Mouse (Mus musculus) neural tube, embryonic 14.5 days (tissue): ENCODE measurements at regions not wholly inside any gene's neighbourhood (a gene's known extent, or its start where the extent isn't known, plus 50 kb on each side); places are given as distances from the start of the nearest gene placed in this dataset.
A peak's percentile ranks its signal among the peaks of the same experiment; 100 is the strongest.

ENCODE experiments used
- ATAC-seq: fragments of 200-750 bp; cut with Nextera tagmentation; 2 replicates; pipeline ENCODE4 v1.8.0; 2017; ENCODE audit warnings: low read depth, mild to moderate bottlenecking, moderate TSS enrichment, moderate library complexity
- H3K27ac ChIP-seq: fragments of 300-500 bp; sonication (generic); 2 replicates; pipeline ENCODE4 v1.5.1; 2014; ENCODE audit warnings: low read depth, mild to moderate bottlenecking, control low read depth, low read length, moderate library complexity, mixed read lengths
- H3K27me3 ChIP-seq: fragments of 300-500 bp; sonication (generic); 2 replicates; pipeline ENCODE4 v1.6.1; 2014; ENCODE audit warnings: low read length; ENCODE audit not compliant: control insufficient read depth, insufficient read depth
- H3K36me3 ChIP-seq: fragments of 300-500 bp; sonication (generic); 2 replicates; pipeline ENCODE4 v1.6.1; 2014; ENCODE audit warnings: low read length, mixed read lengths; ENCODE audit not compliant: control insufficient read depth, insufficient read depth
- H3K4me1 ChIP-seq: fragments of 300-500 bp; sonication (generic); 2 replicates; pipeline ENCODE4 v1.6.1; 2014; ENCODE audit warnings: low read length; ENCODE audit not compliant: control insufficient read depth, insufficient read depth
- H3K4me2 ChIP-seq: fragments of 300-500 bp; sonication (generic); 2 replicates; pipeline ENCODE4 v1.6.1; 2014; ENCODE audit warnings: mild to moderate bottlenecking, low read depth, low read length, control low read depth
- H3K4me3 ChIP-seq: fragments of 300-500 bp; sonication (generic); 2 replicates; pipeline ENCODE4 v1.5.1; 2014; ENCODE audit warnings: low read depth, low read length, control low read depth, mixed read lengths
- H3K9ac ChIP-seq: fragments of 300-500 bp; sonication (generic); replicated peaks from 2 replicates; pipeline ENCODE4 v1.6.1; 2014; ENCODE audit warnings: low read depth, mild to moderate bottlenecking, control low read depth, low read length, mixed read lengths
- H3K9me3 ChIP-seq: fragments of 300-500 bp; sonication (generic); 2 replicates; pipeline ENCODE4 v1.6.1; 2016; ENCODE audit warnings: low read length; ENCODE audit not compliant: control insufficient read depth
- WGBS: fragments of 180-500 bp; shearing (Covaris S2); extraction: QIAGEN DNeasy Blood & Tissue Kit; methylation state at CpG from one replicate; pipeline ENCODE4 v1.1.7; 2014; 5-methylcytosine and 5-hydroxymethylcytosine counted together

DNA sequence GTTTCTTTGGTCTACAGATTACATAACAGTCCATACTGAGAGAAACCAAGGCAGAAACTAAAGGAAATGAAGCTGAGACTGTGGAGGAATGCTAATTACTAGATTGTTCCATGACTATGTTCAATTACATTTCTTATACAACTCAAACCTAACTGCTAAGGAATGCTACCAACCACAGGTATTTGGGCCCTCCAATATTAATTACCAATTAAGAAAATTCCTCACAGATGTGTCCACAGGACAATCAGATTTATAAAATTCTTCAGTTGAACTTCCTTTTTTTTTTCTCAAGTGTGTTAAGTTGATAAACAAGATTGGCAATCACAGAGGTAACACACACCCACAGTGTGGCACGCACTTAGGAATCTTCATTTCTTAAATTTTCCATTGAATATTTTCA, 196.8 kb upstream of the A730009L09Rik start:
- no peak overlapping the region for H3K4me3 ChIP-seq
- H3K4me1 ChIP-seq, result no peaks in the 10 kb centered on the region
- H3K27ac ChIP-seq, result no peak overlapping the region
- no peak overlapping the region for H3K9ac ChIP-seq
- no peaks in the 10 kb centered on the region for H3K27me3 ChIP-seq
- 96% methylated on average over 1 of the region's 1 CpGs for WGBS
- no peak overlapping the region for H3K4me2 ChIP-seq
- no peak for ATAC-seq
- no peaks in the 10 kb centered on the region for H3K9me3 ChIP-seq
- no peaks in the 10 kb centered on the region for H3K36me3 ChIP-seq

DNA sequence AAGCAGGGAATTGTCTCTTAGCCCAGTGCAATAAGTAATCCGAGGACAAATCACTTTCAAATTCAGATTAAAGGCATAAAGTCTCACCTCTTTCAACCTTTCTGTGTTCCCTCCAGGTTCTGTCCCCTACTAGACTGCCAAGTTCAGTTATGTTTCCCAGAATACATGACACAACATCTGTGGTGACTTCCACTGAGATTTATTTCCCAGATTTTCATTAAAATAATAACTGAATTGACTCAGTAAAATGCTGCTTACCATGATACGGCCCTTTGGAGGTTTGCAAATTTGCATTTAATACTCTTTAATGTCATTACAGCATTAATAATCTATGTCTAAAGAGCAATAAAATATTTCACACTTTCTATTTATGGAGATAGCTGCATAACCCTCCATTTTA, 193.4 kb upstream of the A730009L09Rik start:
- no peak overlapping the region for H3K27ac ChIP-seq
- no peak overlapping the region for H3K4me3 ChIP-seq
- H3K4me2 ChIP-seq, result no peak overlapping the region
- 46% methylated on average over 2 of the region's 2 CpGs for WGBS
- no peaks in the 10 kb centered on the region for H3K27me3 ChIP-seq
- H3K4me1 ChIP-seq, result no peaks in the 10 kb centered on the region
- peak; percentile 63 for ATAC-seq
- H3K36me3 ChIP-seq, result no peaks in the 10 kb centered on the region
- H3K9me3 ChIP-seq, result no peaks in the 10 kb centered on the region
- H3K9ac ChIP-seq, result no peak overlapping the region

GRCm38 (mm10) chr16:84330293-84330692, 184.6 kb upstream of the A730009L09Rik start:
- no peak overlapping the region for H3K4me2 ChIP-seq
- WGBS, result 91% methylated on average over 3 of the region's 3 CpGs
- no peak for ATAC-seq

DNA sequence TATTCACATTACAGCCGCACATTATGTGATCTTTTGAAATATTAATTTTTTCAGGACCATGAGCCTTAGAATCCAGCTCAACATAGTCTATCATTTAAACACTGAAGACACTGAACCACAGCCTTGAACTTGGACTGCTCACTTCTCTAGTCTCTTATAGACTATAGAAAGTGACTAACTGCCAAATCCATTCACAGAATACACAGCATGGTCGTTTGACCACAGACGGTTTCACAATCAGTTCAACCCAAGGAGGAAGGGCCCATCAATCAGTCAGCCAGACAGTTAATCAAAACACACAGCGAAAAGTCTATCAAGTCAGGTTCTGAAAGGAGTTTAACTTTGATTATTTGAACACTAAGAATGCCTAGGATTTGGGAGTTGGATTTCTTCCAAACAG, 168.8 kb upstream of the A730009L09Rik start:
- H3K4me2 ChIP-seq, result no peak overlapping the region
- H3K36me3 ChIP-seq, result no peaks in the 10 kb centered on the region
- H3K27ac ChIP-seq, result no peak overlapping the region
- 48% methylated on average over 4 of the region's 4 CpGs for WGBS
- no peak for ATAC-seq
- no peak overlapping the region for H3K9ac ChIP-seq
- H3K27me3 ChIP-seq, result no peaks in the 10 kb centered on the region
- no peaks in the 10 kb centered on the region for H3K9me3 ChIP-seq
- no peak overlapping the region for H3K4me3 ChIP-seq
- no peaks in the 10 kb centered on the region for H3K4me1 ChIP-seq

More at GRCm38 (mm10) chr16:84330293-84330692, 184.6 kb upstream of the A730009L09Rik start:
- no peaks in the 10 kb centered on the region for H3K27me3 ChIP-seq
- H3K36me3 ChIP-seq, result no peaks in the 10 kb centered on the region
- H3K4me3 ChIP-seq, result no peak overlapping the region
- no peaks in the 10 kb centered on the region for H3K9me3 ChIP-seq
- no peaks in the 10 kb centered on the region for H3K4me1 ChIP-seq
- H3K27ac ChIP-seq, result no peak overlapping the region
- H3K9ac ChIP-seq, result no peak overlapping the region

GRCm38 (mm10) chr16:84355118-84355517, 159.8 kb upstream of the A730009L09Rik start:
- Histone ChIP-seq H3K9me3 (no peaks in the 10 kb centered on the region), H3K27ac (no peak overlapping the region), H3K4me3 (no peak overlapping the region), H3K36me3 (no peaks in the 10 kb centered on the region), H3K9ac (no peak overlapping the region), H3K27me3 (no peaks in the 10 kb centered on the region), H3K4me1 (no peaks in the 10 kb centered on the region), H3K4me2 (no peak overlapping the region)
- no peak for ATAC-seq
- WGBS, result 90% methylated on average over 5 of the region's 5 CpGs

GRCm38 (mm10) chr16:84365969-84366368, 149.0 kb upstream of the A730009L09Rik start:
- Histone ChIP-seq H3K9ac (no peak overlapping the region), H3K4me2 (no peak overlapping the region), H3K36me3 (no peaks in the 10 kb centered on the region), H3K9me3 (no peaks in the 10 kb centered on the region), H3K4me3 (no peak overlapping the region), H3K27me3 (no peaks in the 10 kb centered on the region), H3K27ac (no peak overlapping the region), H3K4me1 (no peaks in the 10 kb centered on the region)
- no peak for ATAC-seq
- WGBS, result 82% methylated on average over 6 of the region's 6 CpGs

- H3K4me3 ChIP-seq, result no peak overlapping the region
- no peak overlapping the region for H3K27ac ChIP-seq
- 60% methylated on average over 9 of the region's 9 CpGs for WGBS
- H3K9me3 ChIP-seq, result no peaks in the 10 kb centered on the region
- H3K36me3 ChIP-seq, result no peaks in the 10 kb centered on the region
- H3K27me3 ChIP-seq, result no peaks in the 10 kb centered on the region
- no peak overlapping the region for H3K9ac ChIP-seq
- no peak overlapping the region for H3K4me2 ChIP-seq
- H3K4me1 ChIP-seq, result no peaks in the 10 kb centered on the region
- no peak for ATAC-seq
Measured at GRCm38 (mm10) chr16:84368928-84369682, 145.8 kb upstream of the A730009L09Rik start.

DNA sequence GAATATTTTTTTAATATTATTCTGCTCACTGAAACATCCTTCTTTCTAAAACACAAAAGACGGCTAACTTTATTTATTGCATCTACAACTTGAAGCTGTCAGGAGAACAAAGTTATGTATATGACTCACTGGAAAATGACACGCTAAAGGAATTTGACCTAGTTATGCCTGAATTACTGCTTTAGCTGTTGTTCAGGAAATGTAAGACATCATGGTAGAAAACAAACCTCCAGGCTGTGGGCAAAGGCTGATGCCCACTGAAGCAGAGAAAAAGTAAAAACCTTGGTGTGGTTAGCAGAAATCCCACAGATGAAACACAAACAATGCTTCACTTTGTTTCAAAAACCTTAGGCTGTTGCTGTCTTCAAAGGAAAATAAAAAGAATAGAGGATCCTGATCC, 136.5 kb upstream of the A730009L09Rik start:
- H3K36me3 ChIP-seq, result no peaks in the 10 kb centered on the region
- no peak for ATAC-seq
- H3K4me3 ChIP-seq, result no peak overlapping the region
- no peaks in the 10 kb centered on the region for H3K9me3 ChIP-seq
- no peak overlapping the region for H3K27ac ChIP-seq
- no peaks in the 10 kb centered on the region for H3K27me3 ChIP-seq
- no peaks in the 10 kb centered on the region for H3K4me1 ChIP-seq
- H3K4me2 ChIP-seq, result no peak overlapping the region
- WGBS, result 73% methylated on average over 2 of the region's 2 CpGs
- no peak overlapping the region for H3K9ac ChIP-seq

- ATAC-seq, result no peak
- Histone ChIP-seq H3K9me3 (no peaks in the 10 kb centered on the region), H3K27me3 (no peaks in the 10 kb centered on the region), H3K36me3 (no peaks in the 10 kb centered on the region), H3K9ac (no peak overlapping the region), H3K4me1 (no peaks in the 10 kb centered on the region), H3K27ac (no peak overlapping the region), H3K4me3 (no peak overlapping the region), H3K4me2 (no peak overlapping the region)
- 50% methylated on average over 9 of the region's 9 CpGs for WGBS
Measured at GRCm38 (mm10) chr16:84391756-84392155, 123.2 kb upstream of the A730009L09Rik start.
